Mouse (Mus musculus): ENCODE measurements around the gene Rbbp8nl.

DNA sequence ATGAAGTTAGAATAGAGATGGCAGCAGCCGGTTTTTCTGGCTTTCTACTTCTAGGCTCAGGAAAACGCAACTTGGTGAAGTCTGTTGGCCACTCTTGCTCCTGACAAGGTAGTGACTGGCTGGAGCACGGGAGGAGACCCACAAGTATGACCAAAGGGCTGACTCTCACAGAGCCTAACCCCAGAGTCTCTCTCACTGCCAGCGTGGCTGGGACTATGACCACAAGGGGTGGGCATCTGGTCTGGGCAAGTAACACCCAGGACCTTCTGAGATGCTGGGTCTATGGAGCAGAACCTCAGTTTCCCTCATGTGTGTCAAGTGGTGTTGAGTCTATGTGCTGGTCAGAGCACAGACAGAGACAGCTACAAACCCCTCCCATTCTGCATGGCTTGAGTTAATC, 13.3 kb downstream of the Rbbp8nl start:
- TF ChIP-seq CTCF (IDR thresholded peaks at IDR 0.05; ENCODE audit: borderline replicate concordance, extremely low read depth, insufficient read depth, insufficient read length): no peak
- TF ChIP-seq POLR2A (IDR thresholded peaks at IDR 0.05; ENCODE audit: borderline replicate concordance, extremely low read depth, insufficient read depth, insufficient read length, poor library complexity, severe bottlenecking): no peak
